22 mouse cellular contexts compared by ENCODE assay signal in genomic region chr11:83767306-83767705, GRCm38 (mm10). TPM values are rescaled to one million over a fixed set of nuclear protein-coding genes. Genes with fewer than 3 reads are reported as not detected.
A peak's percentile ranks its signal among the peaks of the same experiment; 100 is the strongest.
DNase-seq lines count a peak whose midpoint lies in the region; ATAC-seq lines count a peak whose summit lies in the region.
"Had no signal": no experiment of that assay in that cellular context is flagged by ENCODE, and none has a peak within 500 bp of the region (broad histone marks: within the 10 kb centered on the region; RNA-seq: fewer than 3 reads in every experiment).

No protein-coding gene starts in this region.

- DNase-seq in heart, adult 11 months, result peak; percentile 55
- no peak for DNase-seq in heart, postnatal 36 days
- DNase-seq in spleen, postnatal 36 days (ENCODE audit: low spot score in 2 of 2), result peak; percentile 29 to 34
- DNase-seq in spleen, adult 18-20 months, result no peak
- DNase-seq in adrenal gland, postnatal 36 days, result no peak
- DNase-seq in adrenal gland, postnatal 14 days, result no peak
- DNase-seq: adrenal gland, adult 2 months; adrenal gland, postnatal 10 days; cerebellum, adult 11 months; cerebellum, adult 18-20 months; cerebellum, adult 8-10 months; cerebellum, adult 9-11 months; cerebellum, postnatal 14 days; cerebellum, postnatal 36 days; embryo, embryonic 11 days had no signal

- peak; percentile 80 for ATAC-seq in neutrophil, adult 5-6 weeks (ENCODE audit: extremely low read depth, insufficient number of reproducible peaks, low FRiP score, poor library complexity, severe bottlenecking)
- ATAC-seq: forebrain, embryonic 14.5 days; forebrain, embryonic 16.5 days had no signal

- intact Hi-C loops in heart, postnatal 36 days (cut with DNase I), result no loop called here

RNA-seq across cellular contexts. Expression of gene Heatr6, which starts 13.8 kb away (rescaled TPM):
- total RNA-seq in heart, postnatal 36 days (2021), result 1 to 10 TPM; 5.6 to 6.6 TPM
- 39.9 and 41.6 TPM in 2 replicates for total RNA-seq in neutrophil, adult 5-6 weeks (2017)
- total RNA-seq in adrenal gland, postnatal 36 days (2021), result 10 to 100 TPM; 11.3 to 14.6 TPM
- 12.5 and 15.5 TPM in 2 replicates for total RNA-seq in adrenal gland, postnatal 14 days (2021)

RNA-seq across cellular contexts. Expression of gene Wfdc21, which starts 20.6 kb away (rescaled TPM):
- not detected for total RNA-seq in heart, postnatal 36 days (2021)
- 177 and 234 TPM in 2 replicates for total RNA-seq in neutrophil, adult 5-6 weeks (2017)
- 1 to 10 TPM in 1 of 2 experiments, not detected in 1; 1.1 TPM for total RNA-seq in adrenal gland, postnatal 36 days (2021)
- total RNA-seq in adrenal gland, postnatal 14 days (2021), result 2.8 TPM in 1 of 2 replicates, not detected in the other
- total RNA-seq: ES-E14, MEL had no signal

RNA-seq across cellular contexts. Expression of gene Wfdc18, which starts 58.5 kb away (rescaled TPM):
- total RNA-seq in heart, postnatal 36 days (2021), result not detected
- 1.5 and 2.5 TPM in 2 replicates for total RNA-seq in neutrophil, adult 5-6 weeks (2017)
- not detected for total RNA-seq in adrenal gland, postnatal 36 days (2021)
- total RNA-seq in adrenal gland, postnatal 14 days (2021), result not detected in 2 replicates
- total RNA-seq: adrenal gland, adult 2 months; adrenal gland, postnatal 10 days; adrenal gland, postnatal 4 days; common myeloid progenitor, adult 5-6 weeks; ES-E14; MEL had no signal

Comparison
In these comparisons a context has a peak if more than half of its experiments do, and no peak if none do; other contexts are left out.
1. DNase-seq: peak in heart, adult 11 months (single experiment) and spleen, postnatal 36 days (2 of 2); none in heart, postnatal 36 days (0 of 2), spleen, adult 18-20 months (0 of 2), adrenal gland, postnatal 36 days (0 of 2) and adrenal gland, postnatal 14 days (single experiment).
2. RNA of gene Wfdc21, which starts 20.6 kb away (total RNA-seq): 177 to 234 TPM in neutrophil, adult 5-6 weeks; 2.8 TPM in adrenal gland, postnatal 14 days, 1.1 TPM in adrenal gland, postnatal 36 days and not detected in heart, postnatal 36 days; every median in the first group is over 10 times any median in the second.